Mouse (Mus musculus) kidney, adult 2 months (tissue): ENCODE measurements around the gene Hmgcr.

Source experiments
- CTCF ChIP-seq: fragments of 200-500 bp; conservative IDR thresholded peaks from 2 replicates; pipeline ENCODE4 v1.5.1; 2011; ENCODE audit warnings: low read depth, mild to moderate bottlenecking, control low read depth, low read length, moderate library complexity, mixed read lengths; ENCODE audit not compliant: insufficient read depth, insufficient read length
- POLR2A ChIP-seq: fragments of 200-500 bp; IDR thresholded peaks from one replicate; pipeline ENCODE4 v1.6.1; 2011; ENCODE audit warnings: low read depth, low read length, control low read depth

DNA sequence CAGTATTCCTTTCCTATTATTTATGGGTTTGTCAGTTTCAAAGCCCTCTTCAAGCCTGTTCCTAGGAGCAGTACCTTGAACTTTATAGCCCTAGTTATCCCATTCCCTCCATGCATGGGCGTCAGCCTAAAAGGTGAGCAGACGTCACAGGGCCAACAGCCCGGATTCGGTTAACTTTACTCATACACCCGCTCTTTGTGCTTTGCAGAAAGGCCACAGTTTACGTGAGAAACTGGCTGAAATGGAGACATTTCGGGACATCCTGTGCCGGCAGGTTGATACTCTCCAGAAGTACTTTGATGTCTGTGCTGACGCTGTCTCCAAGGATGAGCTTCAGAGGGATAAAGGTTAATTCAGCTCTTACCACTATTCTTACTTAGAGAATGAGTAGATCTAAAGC, 71.6 kb downstream of the Hmgcr start:
- no peak for TF ChIP-seq CTCF
- TF ChIP-seq POLR2A = no peak
